Mouse (Mus musculus) layer of hippocampus, adult 2 months (tissue): ENCODE data around the gene Topaz1. TPM values are rescaled to one million over a fixed set of nuclear protein-coding genes. Genes with fewer than 3 reads are reported as not detected.
"Not testable (repeated sequence)": the region's sequence is repeated elsewhere in the genome, so short reads cannot be mapped to it uniquely, and the experiment has no call there.

Source experiments
- DNase-seq, 2 experiments: peaks; one replicate each; pipeline ENCODE4 v3.0.0; 2022; ENCODE audit warnings: low spot score in 2 of 2
- H3K27ac ChIP-seq: fragments of 200-600 bp; 2 replicates; pipeline ENCODE4 v1.8.1; 2022
- H3K4me3 ChIP-seq: fragments of 200-600 bp; 2 replicates; pipeline ENCODE4 v1.8.1; 2022; ENCODE audit warnings: mild to moderate bottlenecking
- CTCF ChIP-seq: fragments of 200-600 bp; conservative IDR thresholded peaks from 2 replicates; pipeline ENCODE4 v1.8.1; 2022; ENCODE audit warnings: antibody characterized with exemption, mild to moderate bottlenecking, moderate library complexity
- total RNA-seq, 2 experiments: library from RNA; stranded (reverse); gene quantifications; 2 replicates each; pipeline ENCODE4 v1.2.3; 2021

Topaz1 gene
- total RNA-seq, 2 experiments from 2014 or later, result not detected

- no peak for DNase-seq
- H3K27ac ChIP-seq, result no peak overlapping the region
- no peak for TF ChIP-seq CTCF
- no peak overlapping the region for H3K4me3 ChIP-seq
These were observed 79.6 kb downstream of the Topaz1 start for GRCm38 (mm10) chr9:122826743-122827142.

- Histone ChIP-seq H3K4me3 (no peak overlapping the region), H3K27ac (no peak overlapping the region)
- no peak for DNase-seq
- TF ChIP-seq CTCF, result no peak
These were observed 82.8 kb downstream of the Topaz1 start for GRCm38 (mm10) chr9:122829826-122830380.

GRCm38 (mm10) chr9:122836126-122836525, 89.0 kb downstream of the Topaz1 start:
- H3K27ac ChIP-seq, result peak overlapping the region; percentile 21; the same call in 1 of the 2 replicates

GRCm38 (mm10) chr9:122836790-122837189, 89.6 kb downstream of the Topaz1 start:
- DNase-seq, result peak; percentile 50 to 72
- no peak for TF ChIP-seq CTCF
- H3K4me3 ChIP-seq, result no peak overlapping the region
- peak overlapping the region; percentile 21; the same call in 1 of the 2 replicates for H3K27ac ChIP-seq

More at GRCm38 (mm10) chr9:122836126-122836525, 89.0 kb downstream of the Topaz1 start:
- no peak for DNase-seq
- no peak for TF ChIP-seq CTCF
- H3K4me3 ChIP-seq, result no peak overlapping the region

GRCm38 (mm10) chr9:122837216-122837615, 90.1 kb downstream of the Topaz1 start:
- Histone ChIP-seq H3K4me3 (no peak overlapping the region), H3K27ac (peak overlapping the region; percentile 21; the same call in 1 of the 2 replicates)
- no peak for TF ChIP-seq CTCF
- DNase-seq, result no peak

- Histone ChIP-seq H3K27ac (no peak overlapping the region), H3K4me3 (no peak overlapping the region)
- DNase-seq, result peak in 1 of 2 experiments; percentile 21
- TF ChIP-seq CTCF, result peak; percentile 66
These were observed 90.5 kb downstream of the Topaz1 start for GRCm38 (mm10) chr9:122837680-122838079.

- no peak for TF ChIP-seq CTCF
- Histone ChIP-seq H3K4me3 (no peak within 1 kb of the TSS), H3K27ac (no peak within 1 kb of the TSS)
- DNase-seq, result no peak
These were observed 96.6 kb downstream of the Topaz1 start, which contains the start of gene Gm35549 for GRCm38 (mm10) chr9:122843760-122844159. TSS of gene Gm35549 (minus strand) at chr9:122844035.

- Histone ChIP-seq H3K27ac (peak overlapping the region; percentile 51), H3K4me3 (no peak overlapping the region)
- DNase-seq, result no peak
- no peak for TF ChIP-seq CTCF
These were observed 98.5 kb downstream of the Topaz1 start for GRCm38 (mm10) chr9:122845621-122846020.

- DNase-seq, result peak; percentile 65 to 67
- TF ChIP-seq CTCF, result no peak
- Histone ChIP-seq H3K4me3 (no peak overlapping the region), H3K27ac (peak overlapping the region; percentile 51)
These were observed 99.0 kb downstream of the Topaz1 start for GRCm38 (mm10) chr9:122846156-122846555.

- DNase-seq, H3K27ac ChIP-seq: not testable (repeated sequence)
These were observed 100.7 kb downstream of the Topaz1 start for GRCm38 (mm10) chr9:122847811-122848311.

More at GRCm38 (mm10) chr9:122847811-122848311, 100.7 kb downstream of the Topaz1 start:
- H3K4me3 ChIP-seq, result not testable (repeated sequence)

Other genes with a start within 250 kb of the Topaz1 start
- gene Tcaim, start 58.2 kb downstream of the Topaz1 start, total RNA-seq, result 10 to 100 TPM; 20.5 to 22.1 TPM
- not detected for gene Gm35549, start 96.7 kb downstream of the Topaz1 start, total RNA-seq
- gene Zfp445, start 118.7 kb downstream of the Topaz1 start, total RNA-seq, result 100 to 1,000 TPM; 170 to 186 TPM
- 1 to 10 TPM; 5.2 TPM for gene Zkscan7, start 138.3 kb downstream of the Topaz1 start, total RNA-seq
- gene Zfp105, start 175.7 kb downstream of the Topaz1 start, total RNA-seq, result 1 to 10 TPM; 7.5 to 8.3 TPM
- gene 1110059G10Rik, start 203.7 kb downstream of the Topaz1 start, total RNA-seq, result 10 to 100 TPM; 21.2 to 23.6 TPM
- 1 to 10 TPM in 1 of 2 experiments, under 1 TPM in 1; 0.79 to 1.6 TPM for gene Kif15, start 203.7 kb downstream of the Topaz1 start, total RNA-seq